Mouse (Mus musculus): ENCODE measurements at regions not wholly inside any gene's neighbourhood (a gene's known extent, or its start where the extent isn't known, plus 50 kb on each side); places are given as distances from the start of the nearest gene placed in this dataset.

- peak overlapping the region; percentile 66 for H3K27ac ChIP-seq (ENCODE audit: low read depth, low read length)
- WGBS = 29% methylated on average over 11 of the region's 11 CpGs
- no peak overlapping the region for H3K9ac ChIP-seq (ENCODE audit: low read depth, low read length)
- no peaks in the 10 kb centered on the region for H3K36me3 ChIP-seq (ENCODE audit: control insufficient read depth, insufficient read depth, low read length)
- ATAC-seq (ENCODE audit: low FRiP score) (peak; percentile 91), DNase-seq (ENCODE audit: low spot score) (peak; percentile 69)
- no peaks in the 10 kb centered on the region for H3K9me3 ChIP-seq (ENCODE audit: control insufficient read depth, low read length)
- H3K27me3 ChIP-seq (ENCODE audit: control insufficient read depth, insufficient read depth, low read length) = no peaks in the 10 kb centered on the region
- H3K4me3 ChIP-seq (ENCODE audit: low read depth, low read length) = no peak overlapping the region
- H3K4me2 ChIP-seq (replicated peaks; ENCODE audit: low read depth, low read length) = no peak overlapping the region
- H3K4me1 ChIP-seq (replicated peaks; ENCODE audit: control insufficient read depth, insufficient read depth, low read length) = no peaks in the 10 kb centered on the region
These were observed 237.6 kb downstream of the Pros1 start for GRCm38 (mm10) chr16:63091471-63092300.

GRCm38 (mm10) chr16:63094126-63094840, 240.2 kb downstream of the Pros1 start:
- Histone ChIP-seq H3K4me3 (ENCODE audit: low read depth, low read length) (no peak overlapping the region), H3K4me2 (replicated peaks; ENCODE audit: low read depth, low read length) (no peak overlapping the region), H3K4me1 (replicated peaks; ENCODE audit: control insufficient read depth, insufficient read depth, low read length) (no peaks in the 10 kb centered on the region), H3K36me3 (ENCODE audit: control insufficient read depth, insufficient read depth, low read length) (no peaks in the 10 kb centered on the region), H3K27me3 (ENCODE audit: control insufficient read depth, insufficient read depth, low read length) (no peaks in the 10 kb centered on the region), H3K9ac (ENCODE audit: low read depth, low read length) (no peak overlapping the region), H3K27ac (ENCODE audit: low read depth, low read length) (no peak overlapping the region), H3K9me3 (ENCODE audit: control insufficient read depth, low read length) (no peaks in the 10 kb centered on the region)
- ATAC-seq (ENCODE audit: low FRiP score) (no peak), DNase-seq (ENCODE audit: low spot score) (no peak)
- 91% methylated on average over 5 of the region's 5 CpGs for WGBS

GRCm38 (mm10) chr16:63102362-63102761, 248.3 kb downstream of the Pros1 start:
- no peak for ATAC-seq (ENCODE audit: low FRiP score)
- Histone ChIP-seq H3K9ac (ENCODE audit: low read depth, low read length) (no peak overlapping the region), H3K36me3 (ENCODE audit: control insufficient read depth, insufficient read depth, low read length) (no peaks in the 10 kb centered on the region), H3K27ac (ENCODE audit: low read depth, low read length) (no peak overlapping the region), H3K27me3 (ENCODE audit: control insufficient read depth, insufficient read depth, low read length) (no peaks in the 10 kb centered on the region), H3K9me3 (ENCODE audit: control insufficient read depth, low read length) (no peaks in the 10 kb centered on the region), H3K4me1 (replicated peaks; ENCODE audit: control insufficient read depth, insufficient read depth, low read length) (no peaks in the 10 kb centered on the region), H3K4me2 (replicated peaks; ENCODE audit: low read depth, low read length) (no peak overlapping the region), H3K4me3 (ENCODE audit: low read depth, low read length) (no peak overlapping the region)
- WGBS = 86% methylated on average over 3 of the region's 3 CpGs
- DNase-seq (ENCODE audit: low spot score) = no peak

GRCm38 (mm10) chr16:63102930-63103329, 248.8 kb downstream of the Pros1 start:
- ATAC-seq (ENCODE audit: low FRiP score) = no peak
- Histone ChIP-seq H3K4me3 (ENCODE audit: low read depth, low read length) (no peak overlapping the region), H3K36me3 (ENCODE audit: control insufficient read depth, insufficient read depth, low read length) (no peaks in the 10 kb centered on the region), H3K9me3 (ENCODE audit: control insufficient read depth, low read length) (no peaks in the 10 kb centered on the region), H3K9ac (ENCODE audit: low read depth, low read length) (no peak overlapping the region), H3K27ac (ENCODE audit: low read depth, low read length) (no peak overlapping the region), H3K4me1 (replicated peaks; ENCODE audit: control insufficient read depth, insufficient read depth, low read length) (no peaks in the 10 kb centered on the region), H3K27me3 (ENCODE audit: control insufficient read depth, insufficient read depth, low read length) (no peaks in the 10 kb centered on the region), H3K4me2 (replicated peaks; ENCODE audit: low read depth, low read length) (no peak overlapping the region)
- no peak for DNase-seq (ENCODE audit: low spot score)
- WGBS = 89% methylated on average over 1 of the region's 1 CpGs

GRCm38 (mm10) chr16:63104383-63104782, 250.3 kb downstream of the Pros1 start:
- 93% methylated on average over 5 of the region's 5 CpGs for WGBS
- ATAC-seq (ENCODE audit: low FRiP score) (no peak), DNase-seq (ENCODE audit: low spot score) (no peak)
- Histone ChIP-seq H3K4me1 (replicated peaks; ENCODE audit: control insufficient read depth, insufficient read depth, low read length) (no peaks in the 10 kb centered on the region), H3K9me3 (ENCODE audit: control insufficient read depth, low read length) (no peaks in the 10 kb centered on the region), H3K4me2 (replicated peaks; ENCODE audit: low read depth, low read length) (no peak overlapping the region), H3K27ac (ENCODE audit: low read depth, low read length) (no peak overlapping the region), H3K4me3 (ENCODE audit: low read depth, low read length) (no peak overlapping the region), H3K9ac (ENCODE audit: low read depth, low read length) (no peak overlapping the region), H3K36me3 (ENCODE audit: control insufficient read depth, insufficient read depth, low read length) (no peaks in the 10 kb centered on the region), H3K27me3 (ENCODE audit: control insufficient read depth, insufficient read depth, low read length) (no peaks in the 10 kb centered on the region)

GRCm38 (mm10) chr16:63104938-63105714, 251.0 kb downstream of the Pros1 start:
- Histone ChIP-seq H3K4me1 (replicated peaks; ENCODE audit: control insufficient read depth, insufficient read depth, low read length) (no peaks in the 10 kb centered on the region), H3K4me3 (ENCODE audit: low read depth, low read length) (no peak overlapping the region), H3K4me2 (replicated peaks; ENCODE audit: low read depth, low read length) (no peak overlapping the region), H3K27me3 (ENCODE audit: control insufficient read depth, insufficient read depth, low read length) (no peaks in the 10 kb centered on the region), H3K9ac (ENCODE audit: low read depth, low read length) (no peak overlapping the region), H3K36me3 (ENCODE audit: control insufficient read depth, insufficient read depth, low read length) (no peaks in the 10 kb centered on the region), H3K9me3 (ENCODE audit: control insufficient read depth, low read length) (no peaks in the 10 kb centered on the region), H3K27ac (ENCODE audit: low read depth, low read length) (no peak overlapping the region)
- ATAC-seq (ENCODE audit: low FRiP score) = no peak
- 84% methylated on average over 11 of the region's 11 CpGs for WGBS
- DNase-seq (ENCODE audit: low spot score) = no peak

- H3K4me3 ChIP-seq (ENCODE audit: low read depth, low read length) = no peak overlapping the region
- WGBS = 87% methylated on average over 2 of the region's 2 CpGs
- no peak for DNase-seq (ENCODE audit: low spot score)
These were observed 262.3 kb downstream of the Pros1 start for GRCm38 (mm10) chr16:63116456-63116855.

GRCm38 (mm10) chr16:63118721-63119120, 264.6 kb downstream of the Pros1 start:
- H3K4me1 ChIP-seq (replicated peaks; ENCODE audit: control insufficient read depth, insufficient read depth, low read length) = no peaks in the 10 kb centered on the region
- DNase-seq (ENCODE audit: low spot score) (no peak), ATAC-seq (ENCODE audit: low FRiP score) (no peak)
- no peak overlapping the region for H3K27ac ChIP-seq (ENCODE audit: low read depth, low read length)
- WGBS = 81% methylated on average over 7 of the region's 7 CpGs
- no peaks in the 10 kb centered on the region for H3K27me3 ChIP-seq (ENCODE audit: control insufficient read depth, insufficient read depth, low read length)
- H3K9ac ChIP-seq (ENCODE audit: low read depth, low read length) = no peak overlapping the region
- no peaks in the 10 kb centered on the region for H3K9me3 ChIP-seq (ENCODE audit: control insufficient read depth, low read length)
- H3K4me3 ChIP-seq (ENCODE audit: low read depth, low read length) = no peak overlapping the region
- no peaks in the 10 kb centered on the region for H3K36me3 ChIP-seq (ENCODE audit: control insufficient read depth, insufficient read depth, low read length)
- H3K4me2 ChIP-seq (replicated peaks; ENCODE audit: low read depth, low read length) = no peak overlapping the region

More at GRCm38 (mm10) chr16:63116456-63116855, 262.3 kb downstream of the Pros1 start:
- no peak overlapping the region for H3K9ac ChIP-seq (ENCODE audit: low read depth, low read length)
- H3K4me1 ChIP-seq (replicated peaks; ENCODE audit: control insufficient read depth, insufficient read depth, low read length) = no peaks in the 10 kb centered on the region
- no peak overlapping the region for H3K4me2 ChIP-seq (replicated peaks; ENCODE audit: low read depth, low read length)
- H3K27ac ChIP-seq (ENCODE audit: low read depth, low read length) = no peak overlapping the region
- no peaks in the 10 kb centered on the region for H3K27me3 ChIP-seq (ENCODE audit: control insufficient read depth, insufficient read depth, low read length)
- no peak for ATAC-seq (ENCODE audit: low FRiP score)
- no peaks in the 10 kb centered on the region for H3K36me3 ChIP-seq (ENCODE audit: control insufficient read depth, insufficient read depth, low read length)
- no peaks in the 10 kb centered on the region for H3K9me3 ChIP-seq (ENCODE audit: control insufficient read depth, low read length)

Measured in hindbrain, embryonic 11.5 days (tissue).